In the genomic region with DNA sequence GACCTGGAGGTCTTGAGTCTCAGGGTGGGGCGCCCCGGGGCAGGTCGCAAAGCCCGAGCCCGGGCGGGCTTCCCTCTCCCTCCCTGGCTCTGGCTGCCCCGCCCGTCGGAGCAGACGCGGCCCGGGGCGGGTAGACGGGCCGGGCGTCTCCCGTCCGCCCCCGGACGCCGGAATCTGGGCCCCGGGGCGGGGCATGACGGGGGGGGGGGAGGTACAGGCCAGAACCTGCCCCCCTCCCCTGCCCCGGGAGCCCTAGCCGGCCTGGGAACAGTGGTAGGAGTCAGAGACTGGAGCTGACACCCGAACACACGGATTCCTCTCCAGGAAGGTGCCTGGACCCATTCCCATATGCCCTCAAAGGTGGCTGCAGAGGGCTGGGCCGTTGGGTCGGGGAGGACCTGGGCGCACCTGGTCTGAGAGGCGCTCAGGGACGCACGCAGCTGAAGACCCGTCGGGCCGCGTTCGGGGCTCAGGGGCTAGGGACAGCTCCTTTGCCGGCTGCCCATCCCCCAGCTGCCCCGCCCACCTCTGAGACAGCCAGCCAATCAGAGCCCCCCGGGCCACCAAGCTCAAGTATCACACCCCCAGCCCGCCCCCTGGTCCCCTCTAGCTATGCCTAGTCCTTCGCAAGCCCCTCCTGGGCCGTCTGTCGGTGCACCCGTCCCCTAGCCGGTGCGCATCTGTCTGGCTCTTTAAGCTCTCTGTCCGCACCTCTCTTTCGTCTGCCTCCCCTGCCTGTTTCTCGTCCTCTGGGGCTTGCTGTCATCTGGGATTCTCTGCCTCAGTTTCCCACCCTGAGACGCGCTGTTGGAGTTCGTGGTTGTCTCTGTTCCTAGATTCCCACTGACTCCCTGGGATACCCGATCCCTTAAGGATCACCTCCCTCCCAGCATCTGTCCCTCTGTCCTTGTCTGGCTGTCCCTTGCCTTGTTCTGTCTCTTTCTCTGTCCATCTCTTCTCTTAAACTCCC, we compare ENCODE assay signal across 8 mouse cellular contexts. TPM values are rescaled to one million over a fixed set of nuclear protein-coding genes. Genes with fewer than 3 reads are reported as not detected.
DNase-seq lines count a peak whose midpoint lies in the region; ATAC-seq and TF ChIP-seq lines count a peak whose summit lies in the region.

No protein-coding gene starts in this region.

- TF ChIP-seq CTCF in kidney, adult 2 months (conservative IDR thresholded peaks at IDR 0.05; ENCODE audit: insufficient read depth, insufficient read length, low read depth, low read length): no peak

- ATAC-seq in lung, embryonic 15.5 days (ENCODE audit: borderline replicate concordance, extremely low read depth, low FRiP score, low TSS enrichment): peak; percentile 75

- peak overlapping the region; percentile 56; the same call in 1 of the 2 replicates for H3K27ac ChIP-seq in heart, embryonic 10.5 days
- no peak overlapping the region for H3K27ac ChIP-seq in kidney, adult 2 months (ENCODE audit: insufficient read depth, low read depth, low read length)
- H3K27ac ChIP-seq in lung, embryonic 15.5 days: no peak overlapping the region

- no peaks in the 10 kb centered on the region; the same call in 1 of the 2 replicates for H3K9me3 ChIP-seq in heart, embryonic 10.5 days
- H3K9me3 ChIP-seq in lung, embryonic 15.5 days: no peaks in the 10 kb centered on the region

- peaks cover 86% of the 10 kb centered on the region for H3K27me3 ChIP-seq in heart, embryonic 10.5 days (ENCODE audit: insufficient read depth, poor library complexity, severe bottlenecking)
- H3K27me3 ChIP-seq in kidney, adult 2 months (replicated peaks; ENCODE audit: control insufficient read depth, insufficient read depth, low read length): no peaks in the 10 kb centered on the region
- peaks cover 47% of the 10 kb centered on the region for H3K27me3 ChIP-seq in lung, embryonic 15.5 days

- no peaks in the 10 kb centered on the region for H3K36me3 ChIP-seq in heart, embryonic 10.5 days
- H3K36me3 ChIP-seq in kidney, adult 2 months (ENCODE audit: control insufficient read depth, insufficient read depth, low read length): no peaks in the 10 kb centered on the region
- H3K36me3 ChIP-seq in lung, embryonic 15.5 days: no peaks in the 10 kb centered on the region

- peak overlapping the region; percentile 52 for H3K4me2 ChIP-seq in lung, embryonic 15.5 days

- H3K4me3 ChIP-seq in heart, embryonic 10.5 days: peak overlapping the region; percentile 52
- H3K4me3 ChIP-seq in kidney, adult 2 months (ENCODE audit: insufficient read depth, low read depth, low read length): peak overlapping the region; percentile 63
- H3K4me3 ChIP-seq in lung, embryonic 15.5 days: peak overlapping the region; percentile 31

- H3K9ac ChIP-seq in lung, embryonic 15.5 days: no peak overlapping the region

- intact Hi-C loops in left cerebral cortex, postnatal 25 days (cut with DNase I): no loop called here

- under 1% methylated on average over 30 of the region's 56 CpGs for WGBS in heart, embryonic 10.5 days
- WGBS in kidney, adult 2 months: 2% methylated on average over 55 of the region's 56 CpGs
- WGBS in lung, embryonic 15.5 days: 1% methylated on average over 39 of the region's 56 CpGs

- peak; percentile 50 to 60 for DNase-seq in layer of hippocampus, postnatal 10 days (ENCODE audit: low spot score in 2 of 2)
- no peak for DNase-seq in layer of hippocampus, postnatal 14 days (ENCODE audit: low spot score in 2 of 2)
- peak; percentile 89 for DNase-seq in embryo, embryonic 10.5 days (ENCODE audit: low spot score)
- DNase-seq in heart, embryonic 10.5 days (ENCODE audit: low spot score): peak; percentile 85
- DNase-seq in kidney, adult 2 months: peak; percentile 62
- DNase-seq in retina, embryonic 14.5 days (ENCODE audit: low spot score): peak; percentile 76
- no peak for DNase-seq in left cerebral cortex, postnatal 25 days (ENCODE audit: low spot score in 2 of 2)

- TF ChIP-seq POLR2A in kidney, adult 2 months (IDR thresholded peaks at IDR 0.05; ENCODE audit: low read depth, low read length): no peak

- peaks cover 37% of the 10 kb centered on the region for H3K4me1 ChIP-seq in heart, embryonic 10.5 days
- H3K4me1 ChIP-seq in kidney, adult 2 months (ENCODE audit: control insufficient read depth, insufficient read depth, low read length): no peaks in the 10 kb centered on the region
- H3K4me1 ChIP-seq in lung, embryonic 15.5 days: peaks cover 10% of the 10 kb centered on the region

RNA-seq across cellular contexts. Expression of gene Il11, which starts 5.5 kb away (rescaled TPM):
- under 1 TPM; 0.38 to 0.41 TPM for total RNA-seq in layer of hippocampus, postnatal 10 days (2021)
- total RNA-seq in layer of hippocampus, postnatal 14 days (2021): under 1 TPM; 0.21 to 0.38 TPM
- 0.15 and 0.20 TPM in 2 replicates for polyA plus RNA-seq in heart, embryonic 10.5 days (2016; fragmentation: Nextera tagmentation; extraction: Ambion mirVana)
- 0.13 and 0.24 TPM in 2 replicates for polyA plus RNA-seq in kidney, adult 2 months (2012; rRNA removed)
- polyA plus RNA-seq in lung, embryonic 15.5 days (2015; fragmentation: Nextera tagmentation; extraction: Ambion mirVana): 0.19 and 0.26 TPM in 2 replicates
- under 1 TPM; 0.69 to 0.83 TPM for total RNA-seq in left cerebral cortex, postnatal 25 days (2021)

RNA-seq across cellular contexts. Expression of gene Tmem190, which starts 5.6 kb away (rescaled TPM):
- total RNA-seq in layer of hippocampus, postnatal 10 days (2021): not detected
- total RNA-seq in layer of hippocampus, postnatal 14 days (2021): not detected
- polyA plus RNA-seq in heart, embryonic 10.5 days (2016; fragmentation: Nextera tagmentation; extraction: Ambion mirVana): 0.34 TPM in 1 of 2 replicates, not detected in the other
- 0.31 TPM in 1 of 2 replicates, not detected in the other for polyA plus RNA-seq in kidney, adult 2 months (2012; rRNA removed)
- polyA plus RNA-seq in lung, embryonic 15.5 days (2015; fragmentation: Nextera tagmentation; extraction: Ambion mirVana): 0.57 and 0.76 TPM in 2 replicates
- total RNA-seq in left cerebral cortex, postnatal 25 days (2021): not detected

RNA-seq across cellular contexts. Expression of gene Fam71e2, which starts 6.0 kb away (rescaled TPM):
- total RNA-seq in layer of hippocampus, postnatal 10 days (2021): not detected
- total RNA-seq in layer of hippocampus, postnatal 14 days (2021): not detected
- not detected in 2 replicates for polyA plus RNA-seq in heart, embryonic 10.5 days (2016; fragmentation: Nextera tagmentation; extraction: Ambion mirVana)
- polyA plus RNA-seq in kidney, adult 2 months (2012; rRNA removed): 0.08 and 0.09 TPM in 2 replicates
- polyA plus RNA-seq in lung, embryonic 15.5 days (2015; fragmentation: Nextera tagmentation; extraction: Ambion mirVana): not detected in 2 replicates
- not detected for total RNA-seq in left cerebral cortex, postnatal 25 days (2021)

RNA-seq across cellular contexts. Expression of gene Tmem238, which starts 12.3 kb away (rescaled TPM):
- total RNA-seq in layer of hippocampus, postnatal 10 days (2021): 1 to 10 TPM; 4.3 to 5.4 TPM
- 1 to 10 TPM; 2.4 to 2.6 TPM for total RNA-seq in layer of hippocampus, postnatal 14 days (2021)
- polyA plus RNA-seq in heart, embryonic 10.5 days (2016; fragmentation: Nextera tagmentation; extraction: Ambion mirVana): 4.7 and 6.3 TPM in 2 replicates
- polyA plus RNA-seq in kidney, adult 2 months (2012; rRNA removed): 57.8 and 87.8 TPM in 2 replicates
- polyA plus RNA-seq in lung, embryonic 15.5 days (2015; fragmentation: Nextera tagmentation; extraction: Ambion mirVana): 20.8 and 21.4 TPM in 2 replicates
- 1 to 10 TPM; 2.3 to 3.0 TPM for total RNA-seq in left cerebral cortex, postnatal 25 days (2021)

RNA-seq across cellular contexts. Expression of gene Rpl28, which starts 15.5 kb away (rescaled TPM):
- total RNA-seq in layer of hippocampus, postnatal 10 days (2021): 100 to 1,000 TPM; 540 to 663 TPM
- 100 to 1,000 TPM; 498 to 526 TPM for total RNA-seq in layer of hippocampus, postnatal 14 days (2021)
- 314 and 329 TPM in 2 replicates for polyA plus RNA-seq in heart, embryonic 10.5 days (2016; fragmentation: Nextera tagmentation; extraction: Ambion mirVana)
- polyA plus RNA-seq in kidney, adult 2 months (2012; rRNA removed): 340 and 597 TPM in 2 replicates
- 314 and 334 TPM in 2 replicates for polyA plus RNA-seq in lung, embryonic 15.5 days (2015; fragmentation: Nextera tagmentation; extraction: Ambion mirVana)
- 100 to 1,000 TPM; 428 to 431 TPM for total RNA-seq in left cerebral cortex, postnatal 25 days (2021)

Comparison
In these comparisons a context has a peak if more than half of its experiments do, and no peak if none do; other contexts are left out.
1. DNase-seq: peak in layer of hippocampus, postnatal 10 days (2 of 2), embryo, embryonic 10.5 days (single experiment), heart, embryonic 10.5 days (single experiment), kidney, adult 2 months (single experiment) and retina, embryonic 14.5 days (single experiment); none in layer of hippocampus, postnatal 14 days (0 of 2) and left cerebral cortex, postnatal 25 days (0 of 2).
2. Peak in every context shown above with its lines, with median percentiles within 50 percentile points of each other: H3K4me3 ChIP-seq.